Mouse (Mus musculus) thymus, postnatal 14 days (tissue): ENCODE data around the gene Tnfrsf25.

ENCODE experiments used
- DNase-seq: peaks from one replicate; pipeline ENCODE4 v3.0.0; 2021

Tnfrsf25 gene

DNA sequence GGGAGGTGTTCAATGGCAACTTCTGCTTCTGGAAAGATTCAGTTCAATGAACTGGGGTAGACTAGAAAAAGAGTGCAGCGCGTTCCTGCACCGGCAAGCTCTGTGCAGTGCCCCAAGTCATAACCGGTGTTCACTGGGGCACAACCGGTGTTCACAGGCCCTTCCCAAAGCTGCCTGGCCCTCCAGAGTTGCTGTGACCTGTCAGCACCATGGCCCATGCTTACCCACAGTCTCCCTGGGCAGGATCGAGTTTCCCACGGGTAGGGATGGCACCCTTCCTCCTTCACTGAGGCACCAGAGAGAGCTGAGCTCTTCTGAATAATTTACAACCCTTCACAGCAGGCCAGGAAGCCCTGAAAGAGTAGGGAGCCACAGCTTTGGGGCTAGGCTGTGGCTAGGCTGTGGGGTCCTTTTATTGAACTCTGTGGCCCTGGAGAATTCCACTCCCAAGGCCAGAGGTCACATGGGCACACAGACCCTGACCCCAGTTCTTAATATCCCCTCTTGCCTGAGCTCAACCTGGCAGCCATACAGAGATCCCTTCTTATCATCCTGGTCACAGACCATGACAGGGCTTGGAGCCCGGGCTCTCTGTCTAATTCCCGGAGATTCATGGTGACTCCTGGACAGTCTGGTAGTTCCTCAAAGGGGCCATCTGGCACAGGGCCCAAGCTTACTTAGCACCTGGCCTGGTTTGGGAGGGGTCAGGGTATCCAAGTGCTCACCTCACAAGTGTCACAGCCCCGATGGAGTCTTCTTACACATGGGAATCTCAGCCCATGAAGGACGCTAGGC is 30.5 kb downstream of the Tnfrsf25 start:
- DNase-seq: no peak

DNA sequence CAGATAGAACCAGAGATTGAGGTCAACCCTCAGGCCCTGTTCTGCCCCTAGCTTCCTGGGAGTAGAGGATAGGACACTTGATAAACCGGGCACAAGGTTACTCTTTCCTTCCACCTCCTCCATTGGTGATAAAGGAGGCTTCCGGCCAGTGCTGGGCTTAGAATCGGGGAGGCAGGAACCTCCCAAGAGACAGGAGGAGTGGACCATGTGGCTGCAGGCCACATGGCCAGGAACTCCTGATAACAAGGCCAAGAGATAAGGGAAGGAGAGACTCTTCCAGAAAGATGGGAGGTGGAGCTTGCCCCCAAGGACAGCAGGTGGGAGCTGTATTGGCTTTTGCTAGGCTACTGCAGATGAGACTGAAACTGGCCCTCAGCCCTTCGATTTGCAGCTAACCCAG is 34.8 kb downstream of the Tnfrsf25 start:
- no peak for DNase-seq

DNA sequence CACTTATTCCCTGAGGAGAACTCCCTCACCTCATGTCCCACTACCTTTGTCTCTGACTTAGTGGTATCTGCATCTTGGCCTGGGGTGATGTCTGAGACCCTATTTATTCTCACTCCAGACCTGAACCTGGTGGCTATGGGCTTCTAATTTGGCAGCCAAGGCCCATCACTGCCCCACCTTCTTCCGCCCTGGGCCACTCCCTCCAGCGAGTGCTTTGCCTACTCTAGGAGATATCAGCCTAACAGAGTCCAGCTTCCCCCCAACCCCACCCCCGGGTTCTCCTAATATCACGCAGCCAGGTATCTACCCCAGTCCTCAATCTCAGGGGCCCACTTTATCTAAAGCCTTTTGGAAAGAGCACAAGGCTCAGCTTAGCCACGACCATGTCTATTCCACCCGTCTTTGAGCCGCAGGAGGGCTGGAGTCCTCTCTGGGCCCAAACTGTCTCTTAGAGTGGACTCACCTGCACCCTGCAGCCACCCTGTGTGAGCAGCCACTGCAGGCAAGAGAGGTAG is 35.8 kb downstream of the Tnfrsf25 start:
- DNase-seq: no peak

DNA sequence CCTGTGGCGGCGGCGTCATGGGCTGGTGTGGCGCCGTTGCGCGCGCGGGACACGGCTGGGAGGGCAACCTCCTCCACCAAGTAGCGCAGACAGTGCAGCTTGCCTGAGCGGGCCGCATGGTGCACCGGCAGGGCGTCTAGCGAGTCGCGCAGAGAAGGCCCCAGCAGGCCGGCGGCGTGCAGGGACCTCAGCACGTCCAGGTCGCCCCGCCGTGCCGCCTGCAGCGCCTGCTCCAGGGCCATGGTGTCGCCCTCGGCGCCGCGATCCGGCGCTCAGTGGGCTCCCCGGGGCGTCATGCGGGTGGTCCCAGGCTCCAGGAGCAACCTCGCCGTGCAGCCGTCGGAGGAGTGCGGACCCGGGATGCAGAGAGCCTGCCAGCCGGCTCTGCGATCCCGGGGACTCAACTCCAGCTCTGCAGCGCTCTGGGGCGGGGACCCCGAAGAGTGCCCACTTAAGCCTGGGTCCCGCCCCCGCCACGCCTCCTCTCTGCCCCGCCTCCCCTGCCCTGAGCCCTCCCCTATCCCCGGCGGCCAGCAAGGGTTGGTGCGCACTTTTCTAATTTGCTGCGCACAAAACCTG is 36.3 kb downstream of the Tnfrsf25 start, which contains the start of gene Espn:
Espn (minus strand) TSS at position 406 of the 579 bp plus-strand sequence.
- peak; percentile 79 for DNase-seq

DNA sequence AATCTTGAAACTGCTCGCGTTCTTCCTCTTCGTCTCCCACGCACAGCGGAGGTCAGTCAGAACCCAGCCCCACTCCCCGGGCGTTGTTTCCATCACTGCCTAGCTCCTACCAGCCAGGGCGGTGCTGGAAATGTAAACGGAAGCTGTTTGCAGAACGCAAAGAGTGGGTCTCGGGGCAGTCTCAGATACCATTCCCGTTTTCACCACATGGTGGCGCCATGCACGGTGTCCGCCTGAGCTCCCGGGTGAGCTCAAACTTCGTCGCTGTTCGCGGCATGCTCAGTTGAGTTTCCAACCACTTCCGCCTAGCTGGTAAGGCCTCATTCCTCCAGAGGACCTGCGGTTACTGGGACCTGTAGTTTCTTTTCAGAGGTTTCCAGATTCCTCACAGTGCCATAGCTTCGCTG is 38.0 kb downstream of the Tnfrsf25 start:
- DNase-seq: peak; percentile 95

DNA sequence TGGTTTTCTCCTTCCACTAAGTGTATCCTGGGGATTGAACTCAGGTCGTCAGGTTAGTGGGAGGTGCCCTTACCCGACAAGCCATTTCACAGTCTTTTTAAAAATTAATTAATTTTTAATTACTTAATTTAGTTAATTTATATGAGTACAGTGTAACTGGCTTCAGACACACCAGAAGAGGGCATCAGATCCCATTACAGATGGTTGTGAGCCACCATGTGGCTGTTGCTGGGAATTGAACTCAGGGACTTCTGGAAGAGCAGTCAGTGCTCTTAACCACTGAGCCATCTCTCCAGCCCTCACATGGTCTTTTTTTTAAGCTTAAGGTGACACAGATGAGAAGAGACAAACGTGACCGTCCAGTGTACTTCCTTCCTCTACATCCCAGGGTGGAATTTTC is 39.3 kb downstream of the Tnfrsf25 start:
- no peak for DNase-seq

DNA sequence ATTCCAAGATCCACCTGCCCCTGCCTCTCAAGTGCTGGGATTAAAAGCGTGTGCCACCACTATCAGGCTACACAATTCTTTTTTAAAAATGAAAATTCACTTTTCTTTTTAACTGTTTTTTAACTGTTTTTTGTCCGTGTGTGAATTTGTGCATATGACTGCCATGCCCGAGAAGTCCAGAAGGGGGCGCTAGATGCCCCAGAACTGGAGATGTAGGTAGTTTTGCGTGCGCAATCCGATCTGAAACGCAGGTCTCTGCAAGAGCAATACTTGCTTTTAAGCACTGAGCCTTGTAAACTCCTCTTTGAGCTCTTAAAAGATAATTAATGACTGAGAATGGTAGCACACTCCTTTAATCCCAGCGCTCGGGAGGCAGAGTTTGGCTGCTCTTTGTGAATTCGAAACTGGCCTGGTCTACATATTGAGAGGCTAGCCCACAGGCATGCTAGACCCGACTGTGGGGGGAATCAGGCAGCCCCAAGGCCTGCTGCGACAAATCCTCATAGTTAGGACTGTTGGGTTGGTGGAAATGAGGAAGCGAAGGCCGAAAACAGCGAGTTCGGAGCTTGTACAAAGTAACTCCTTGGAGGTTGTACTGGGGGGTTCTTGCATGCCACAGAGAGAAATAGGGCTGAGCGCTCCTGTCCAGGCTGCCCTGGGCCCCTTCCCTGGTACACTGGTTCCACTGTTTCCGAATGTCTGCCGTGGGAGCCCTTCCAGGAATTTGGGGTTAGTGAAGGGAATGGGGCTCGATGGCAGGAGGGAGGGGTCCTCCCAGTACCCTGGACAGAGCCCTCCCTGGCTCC is 42.2 kb downstream of the Tnfrsf25 start:
- DNase-seq: peak; percentile 63

DNA sequence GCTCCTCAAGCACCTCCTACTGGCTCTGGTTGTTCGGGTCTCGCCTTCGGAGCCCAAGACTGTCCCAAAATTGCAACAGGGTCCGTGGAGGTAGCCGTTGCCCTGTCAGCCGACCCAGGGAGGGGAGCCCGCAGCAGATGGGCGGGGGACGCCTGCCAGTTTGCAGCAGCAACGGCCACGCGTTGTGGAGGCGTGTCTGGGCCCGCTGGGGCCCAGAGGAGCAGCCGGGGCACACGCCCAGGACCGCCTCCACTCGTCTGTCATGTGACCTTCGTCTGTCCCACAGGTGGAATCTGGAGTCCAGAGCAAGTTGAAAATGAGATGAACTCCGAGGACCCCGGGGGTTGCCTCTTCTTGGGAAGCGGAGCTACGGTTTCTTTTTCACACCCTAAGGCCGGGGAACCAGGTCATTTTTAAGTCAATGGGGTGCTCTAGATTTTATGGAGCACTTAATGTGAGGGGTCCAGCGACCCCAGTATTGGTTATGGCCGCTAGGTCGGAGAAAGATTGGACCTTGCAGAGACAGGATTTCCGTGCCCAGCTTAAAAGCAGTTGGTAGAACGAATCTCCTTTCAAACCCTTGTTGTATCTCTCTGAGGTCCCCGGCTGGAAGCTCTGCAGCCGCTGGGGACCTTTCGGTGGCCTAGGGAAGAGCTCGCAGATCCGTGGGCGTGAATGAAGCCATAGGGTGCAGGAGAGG is 43.0 kb downstream of the Tnfrsf25 start, which contains the start of gene Hes2:
Hes2 (plus strand) TSS at position 283 of the 700 bp plus-strand sequence.
- DNase-seq: no peak

DNA sequence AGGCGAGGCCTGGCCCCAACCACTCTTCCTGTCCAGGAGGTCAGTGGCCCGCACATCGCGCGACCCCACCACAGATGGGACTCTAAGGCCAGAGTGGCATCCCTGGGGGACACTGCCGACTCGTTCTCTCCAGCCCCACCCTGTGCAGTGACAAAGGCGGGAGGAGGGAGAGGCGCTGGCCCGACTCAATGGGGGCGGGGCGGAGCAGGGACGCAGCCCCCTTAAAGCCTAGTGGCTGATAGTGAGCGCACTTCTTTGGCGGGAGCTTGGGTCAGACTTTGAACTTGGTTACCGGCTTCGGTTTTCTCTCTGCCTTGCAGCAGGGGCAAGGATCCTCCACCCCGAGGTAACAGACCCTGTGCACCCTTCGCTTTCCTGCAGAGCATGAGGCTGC is 43.5 kb downstream of the Tnfrsf25 start:
- no peak for DNase-seq

DNA sequence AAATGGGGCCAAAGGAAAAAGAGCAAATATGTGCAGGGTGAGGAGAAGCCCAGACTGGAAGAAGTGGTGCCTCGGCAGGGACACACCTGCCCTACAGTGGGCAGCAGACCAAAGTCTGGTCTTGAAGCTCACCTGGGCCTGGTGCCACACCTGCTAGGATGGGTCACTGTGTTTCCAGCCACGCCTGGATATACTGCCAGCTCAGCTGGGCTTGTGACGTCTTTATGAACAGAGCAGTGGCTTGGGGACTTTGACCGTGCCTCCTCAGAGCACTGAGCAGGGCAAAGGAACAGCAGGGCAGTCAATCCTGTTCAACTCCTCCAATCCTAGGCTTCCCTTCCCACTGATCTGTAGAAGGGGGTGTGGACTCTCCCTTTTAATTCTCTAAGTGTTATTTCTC is 45.0 kb downstream of the Tnfrsf25 start:
- no peak for DNase-seq

DNA sequence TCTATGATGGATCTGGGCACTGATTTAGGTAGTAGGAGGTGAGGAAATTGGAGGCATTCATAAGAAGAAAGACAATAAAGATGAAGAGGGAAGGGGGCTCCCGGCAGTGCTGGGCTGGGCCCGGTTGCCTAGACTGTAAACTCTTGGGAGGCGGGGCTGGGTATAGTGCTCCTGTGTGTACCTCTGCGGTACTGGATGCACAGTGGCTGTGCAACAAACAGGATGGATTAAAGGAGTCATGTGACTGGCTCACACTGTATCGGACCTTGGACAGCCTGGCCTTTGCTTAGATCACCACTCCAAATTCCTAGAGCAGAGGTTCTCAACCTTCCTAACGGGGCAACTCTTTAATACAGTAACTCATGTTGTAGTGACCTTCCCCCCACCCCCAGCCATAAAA is 45.9 kb downstream of the Tnfrsf25 start:
- DNase-seq: no peak

DNA sequence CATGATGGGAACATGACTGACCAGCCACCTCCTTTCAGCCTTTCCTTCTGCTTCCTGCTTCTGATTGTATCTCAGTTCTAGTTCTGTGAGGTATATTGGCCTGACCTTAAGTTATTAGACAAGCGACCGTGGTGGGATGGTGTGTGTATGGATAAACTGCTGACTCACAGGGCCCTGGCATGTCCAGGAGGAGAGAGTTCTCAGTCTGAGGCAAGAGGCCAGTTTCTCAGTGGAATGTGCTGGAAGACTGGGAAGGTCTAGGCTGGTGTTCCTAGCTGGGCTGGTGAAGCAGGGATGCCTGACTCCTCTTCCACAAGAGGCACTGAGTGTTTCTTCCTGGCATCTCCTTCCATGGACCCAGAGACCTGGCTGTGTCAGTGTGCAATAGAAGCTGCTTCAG is 47.0 kb downstream of the Tnfrsf25 start:
- no peak for DNase-seq

DNA sequence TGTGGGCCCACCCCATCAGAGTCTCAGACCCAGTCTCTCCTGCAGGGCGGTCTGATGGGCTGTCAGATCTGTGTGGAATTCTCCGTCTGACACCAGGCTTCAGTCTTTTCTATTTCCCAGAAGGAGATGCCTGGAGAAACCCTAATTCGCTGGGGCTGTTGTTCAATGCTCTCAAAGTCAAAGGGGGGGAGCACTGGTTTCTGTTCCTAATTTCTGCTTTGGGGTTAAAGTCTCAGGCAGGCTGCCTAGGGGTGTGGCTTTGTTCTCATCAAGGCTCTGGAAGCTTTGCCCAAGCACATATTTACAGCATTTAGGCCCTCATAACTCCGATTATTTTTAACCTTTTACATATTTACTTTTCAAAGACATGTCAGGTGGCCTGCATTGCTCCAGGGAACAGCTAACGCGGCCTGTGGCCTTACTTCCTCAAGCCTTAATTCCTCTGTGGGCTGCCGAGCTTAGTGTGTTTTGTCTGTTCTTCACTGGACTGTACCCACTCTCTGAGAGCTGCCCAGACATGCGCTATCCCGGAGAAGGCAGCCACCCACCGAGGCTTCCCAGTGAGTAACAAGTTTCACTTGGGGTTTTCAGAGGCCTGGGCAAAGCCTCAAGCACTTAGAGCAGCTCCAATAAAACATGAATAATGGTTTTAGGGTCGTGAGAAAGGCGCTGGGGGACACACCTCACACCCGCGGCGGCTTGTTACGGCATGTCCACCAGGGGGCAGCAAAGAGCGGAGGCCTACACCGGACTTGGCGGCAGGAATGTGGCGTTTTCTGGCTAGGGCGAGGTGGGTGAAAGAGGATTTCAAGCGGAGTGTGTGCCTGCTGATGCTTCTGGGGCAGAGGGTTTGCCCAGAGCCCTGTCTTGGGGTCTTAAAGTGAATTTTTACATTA is 49.5 kb downstream of the Tnfrsf25 start:
- peak; percentile 79 for DNase-seq

DNA sequence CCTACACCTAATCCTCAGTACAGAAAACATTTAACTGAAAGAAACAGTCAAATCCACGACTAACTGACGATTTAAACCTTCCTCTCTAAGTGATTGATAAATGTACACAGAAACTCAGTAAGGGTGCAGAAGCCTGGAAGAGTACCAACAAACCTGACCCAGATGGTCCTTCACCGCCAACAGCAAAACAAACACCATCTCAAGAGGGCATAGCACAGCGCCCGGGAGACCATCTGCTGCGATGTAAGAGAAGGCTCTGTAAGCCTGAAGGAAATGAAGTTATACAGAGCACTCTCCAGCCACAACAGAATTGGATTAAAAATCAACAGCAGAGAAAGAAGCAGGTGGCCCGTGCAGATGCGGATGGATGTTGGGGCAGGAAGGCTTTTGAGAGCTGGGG is 52.3 kb downstream of the Tnfrsf25 start:
- DNase-seq: no peak

DNA sequence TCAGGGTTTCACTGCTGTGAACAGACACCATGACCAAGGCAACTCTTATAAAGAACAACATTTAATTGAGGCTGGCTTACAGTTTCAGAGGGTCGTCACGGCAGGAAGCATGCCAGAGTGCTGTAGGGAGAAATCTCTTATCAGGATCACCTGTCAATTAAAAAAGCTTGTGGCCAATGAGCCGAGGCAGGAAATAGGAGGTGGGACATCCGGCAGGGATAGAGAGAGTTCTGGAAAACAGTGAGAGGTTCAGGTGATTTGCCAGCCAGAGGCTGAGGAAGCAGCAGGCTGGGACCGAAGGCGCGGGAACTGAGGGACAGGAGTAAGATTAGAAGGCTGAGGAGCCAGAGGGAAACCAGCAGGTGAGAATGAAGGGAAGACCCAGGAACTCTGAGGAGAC is 53.4 kb downstream of the Tnfrsf25 start:
- DNase-seq: no peak
